Mouse (Mus musculus): ENCODE results near the gene 9430097D07Rik. TPM values are rescaled to one million over a fixed set of nuclear protein-coding genes. Genes with fewer than 3 reads are reported as not detected.

The 9430097D07Rik gene
- polyA plus RNA-seq, 1 experiment from 2014 or later, result 0.48 TPM

DNA sequence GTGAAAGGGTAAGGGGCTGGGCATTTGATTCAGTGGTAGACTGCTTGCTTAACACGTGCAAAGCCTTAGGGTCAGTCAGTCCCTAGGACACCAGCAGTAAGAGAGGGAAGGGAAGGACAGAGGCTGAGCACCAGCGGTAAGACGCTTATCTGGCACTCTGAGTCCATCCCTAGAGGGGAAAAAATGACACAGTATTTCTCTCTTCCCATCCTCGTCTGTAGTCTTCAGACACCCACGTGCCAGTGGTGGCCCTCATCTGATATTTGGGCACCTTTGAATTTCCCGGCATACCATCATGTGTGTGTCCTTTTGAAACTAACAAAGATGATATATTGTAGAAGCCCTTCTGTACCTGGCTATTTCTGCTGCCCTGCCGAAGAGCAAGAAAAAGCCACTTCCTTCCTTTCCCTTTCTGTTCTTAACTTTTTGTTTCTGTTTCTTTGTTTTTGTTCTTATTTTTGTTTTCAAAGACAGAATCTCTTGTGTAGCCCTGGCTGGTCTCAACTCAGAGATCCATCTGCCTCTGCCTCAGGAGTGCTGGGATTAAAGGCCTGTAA is 21.8 kb downstream of the 9430097D07Rik start:
- H3K4me2 ChIP-seq (replicated peaks), result no peak overlapping the region
- H3K36me3 ChIP-seq (replicated peaks; ENCODE audit: control insufficient read depth, insufficient read depth), result no peaks in the 10 kb centered on the region
- no peaks in the 10 kb centered on the region for H3K9me3 ChIP-seq (ENCODE audit: control insufficient read depth, low read length)
- H3K4me1 ChIP-seq (replicated peaks; ENCODE audit: control insufficient read depth, insufficient read depth, low read length), result peaks cover 19% of the 10 kb centered on the region
- H3K4me3 ChIP-seq (replicated peaks; ENCODE audit: low read length), result no peak overlapping the region
- 80% methylated on average over 7 of the region's 7 CpGs for WGBS
- H3K27me3 ChIP-seq (ENCODE audit: control insufficient read depth, insufficient read depth, low read length), result no peaks in the 10 kb centered on the region
- ATAC-seq (ENCODE audit: low FRiP score), result no peak
- DNase-seq (ENCODE audit: low spot score), result no peak
- H3K9ac ChIP-seq, result no peak overlapping the region
- H3K27ac ChIP-seq, result no peak overlapping the region

DNA sequence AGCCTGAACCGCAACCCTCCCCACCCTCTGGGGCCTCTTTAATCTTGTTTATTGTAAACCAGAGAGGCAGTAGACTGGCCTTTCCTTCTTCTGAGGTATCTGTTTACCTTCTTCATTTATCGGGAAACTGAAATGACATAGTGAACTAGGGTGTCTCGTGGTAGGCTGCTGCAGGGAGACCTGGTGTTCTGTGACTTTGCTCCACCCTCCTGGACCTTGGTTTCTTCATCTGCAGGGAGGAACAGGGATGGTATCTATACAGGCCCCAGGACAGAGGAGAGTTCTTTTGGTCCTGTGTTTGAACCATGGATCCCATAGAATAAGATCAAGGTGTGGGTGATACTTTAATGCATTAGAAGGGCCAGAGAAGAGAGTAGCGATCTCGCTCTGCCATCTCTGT is 24.2 kb downstream of the 9430097D07Rik start:
- H3K9ac ChIP-seq, result no peak overlapping the region
- ATAC-seq (ENCODE audit: low FRiP score) (no peak), DNase-seq (ENCODE audit: low spot score) (no peak)
- no peaks in the 10 kb centered on the region for H3K9me3 ChIP-seq (ENCODE audit: control insufficient read depth, low read length)
- H3K4me3 ChIP-seq (replicated peaks; ENCODE audit: low read length), result no peak overlapping the region
- no peak overlapping the region for H3K27ac ChIP-seq
- H3K27me3 ChIP-seq (ENCODE audit: control insufficient read depth, insufficient read depth, low read length), result no peaks in the 10 kb centered on the region
- WGBS, result 86% methylated on average over 5 of the region's 5 CpGs
- H3K36me3 ChIP-seq (replicated peaks; ENCODE audit: control insufficient read depth, insufficient read depth), result no peaks in the 10 kb centered on the region
- peaks cover 10% of the 10 kb centered on the region for H3K4me1 ChIP-seq (replicated peaks; ENCODE audit: control insufficient read depth, insufficient read depth, low read length)
- H3K4me2 ChIP-seq (replicated peaks), result no peak overlapping the region

DNA sequence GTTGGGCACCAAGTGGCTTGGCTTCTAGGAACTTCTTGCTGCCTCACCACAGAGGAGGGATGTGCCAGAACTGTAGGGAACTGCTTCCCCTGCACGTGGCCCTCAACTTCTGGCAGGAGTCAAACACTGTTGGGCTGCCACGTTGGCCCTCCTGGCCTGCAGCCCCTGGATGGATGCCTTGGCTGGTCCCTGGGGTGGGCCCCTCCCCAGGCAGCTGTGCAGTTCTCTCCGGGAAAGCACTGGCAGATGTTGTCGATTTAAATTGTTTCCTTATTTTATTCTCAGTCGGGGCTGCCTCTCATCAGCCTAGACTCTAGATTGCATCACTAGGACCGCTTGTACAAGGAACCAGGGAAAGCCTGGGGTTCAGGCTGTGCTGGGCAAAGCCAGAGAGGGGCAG is 25.7 kb downstream of the 9430097D07Rik start:
- Histone ChIP-seq H3K4me1 (replicated peaks; ENCODE audit: control insufficient read depth, insufficient read depth, low read length) (no peaks in the 10 kb centered on the region; the same call in 1 of the 2 replicates), H3K4me3 (replicated peaks; ENCODE audit: low read length) (no peak overlapping the region), H3K27me3 (ENCODE audit: control insufficient read depth, insufficient read depth, low read length) (no peaks in the 10 kb centered on the region), H3K9ac (no peak overlapping the region), H3K27ac (no peak overlapping the region), H3K36me3 (replicated peaks; ENCODE audit: control insufficient read depth, insufficient read depth) (no peaks in the 10 kb centered on the region), H3K4me2 (replicated peaks) (no peak overlapping the region), H3K9me3 (ENCODE audit: control insufficient read depth, low read length) (no peaks in the 10 kb centered on the region)
- ATAC-seq (ENCODE audit: low FRiP score), result no peak
- no peak for DNase-seq (ENCODE audit: low spot score)
- 74% methylated on average over 6 of the region's 6 CpGs for WGBS

DNA sequence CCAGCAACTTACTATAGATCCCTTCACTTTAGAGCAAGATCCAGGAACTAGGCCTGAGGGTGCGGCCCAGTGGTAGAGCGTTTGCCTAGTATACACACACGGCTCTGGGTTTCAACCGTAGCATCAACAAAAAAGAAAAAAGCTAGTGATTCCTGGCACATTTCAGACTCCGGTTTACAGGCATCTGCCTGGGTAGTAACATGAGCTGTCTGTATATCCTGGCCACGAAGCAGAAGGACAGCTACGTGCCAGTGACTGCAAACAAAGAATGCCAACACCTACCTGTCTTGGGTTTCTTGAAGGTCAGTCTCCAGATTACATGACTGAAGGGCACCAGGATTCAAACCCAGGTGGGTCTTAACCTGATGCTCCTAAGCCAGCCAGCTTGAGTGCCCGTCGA is 26.3 kb downstream of the 9430097D07Rik start:
- H3K4me2 ChIP-seq (replicated peaks), result no peak overlapping the region
- no peak overlapping the region for H3K9ac ChIP-seq
- no peaks in the 10 kb centered on the region for H3K27me3 ChIP-seq (ENCODE audit: control insufficient read depth, insufficient read depth, low read length)
- H3K4me3 ChIP-seq (replicated peaks; ENCODE audit: low read length), result no peak overlapping the region
- no peaks in the 10 kb centered on the region for H3K36me3 ChIP-seq (replicated peaks; ENCODE audit: control insufficient read depth, insufficient read depth)
- H3K9me3 ChIP-seq (ENCODE audit: control insufficient read depth, low read length), result no peaks in the 10 kb centered on the region
- ATAC-seq (ENCODE audit: low FRiP score) (no peak), DNase-seq (ENCODE audit: low spot score) (no peak)
- no peak overlapping the region for H3K27ac ChIP-seq
- no peaks in the 10 kb centered on the region; the same call in 1 of the 2 replicates for H3K4me1 ChIP-seq (replicated peaks; ENCODE audit: control insufficient read depth, insufficient read depth, low read length)
- WGBS, result 95% methylated on average over 9 of the region's 9 CpGs

DNA sequence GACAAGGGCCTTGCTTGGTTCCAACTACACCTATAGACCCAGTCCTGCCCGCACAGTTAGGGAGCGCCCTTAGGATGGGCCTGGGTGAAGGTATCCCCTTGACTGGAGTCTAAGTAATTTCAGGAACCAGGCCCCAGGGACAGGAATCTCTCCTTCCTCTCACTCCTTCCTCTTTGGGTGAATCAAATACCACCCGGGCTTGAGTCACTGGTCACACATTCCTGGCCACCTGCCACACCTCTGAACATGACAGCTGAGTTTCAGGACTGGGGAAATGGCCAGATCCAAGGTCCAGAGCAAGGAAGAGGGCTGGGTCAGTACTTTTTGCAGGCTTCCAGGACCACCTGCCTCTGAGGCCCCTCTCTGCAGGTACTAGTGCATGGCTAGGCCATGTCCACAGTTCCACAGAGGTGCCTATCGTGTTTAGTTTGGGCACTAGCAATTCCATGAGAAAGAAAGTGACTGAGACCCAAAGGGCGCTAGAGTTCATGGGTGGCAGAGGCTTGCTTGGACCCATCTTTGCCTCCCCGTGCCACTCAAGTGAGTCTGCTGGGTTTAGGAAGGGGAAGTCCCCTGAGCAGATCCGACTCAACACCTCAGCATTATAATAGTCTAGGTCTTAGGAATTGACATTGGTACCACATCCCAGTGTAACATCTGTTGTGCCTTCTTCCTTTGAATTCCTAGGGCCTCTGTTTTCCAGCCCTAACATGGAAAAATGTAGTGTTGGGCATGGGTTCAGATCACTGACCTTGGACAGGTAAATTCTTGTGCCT is 27.3 kb downstream of the 9430097D07Rik start:
- no peak for ATAC-seq (ENCODE audit: low FRiP score)
- no peak for DNase-seq (ENCODE audit: low spot score)

DNA sequence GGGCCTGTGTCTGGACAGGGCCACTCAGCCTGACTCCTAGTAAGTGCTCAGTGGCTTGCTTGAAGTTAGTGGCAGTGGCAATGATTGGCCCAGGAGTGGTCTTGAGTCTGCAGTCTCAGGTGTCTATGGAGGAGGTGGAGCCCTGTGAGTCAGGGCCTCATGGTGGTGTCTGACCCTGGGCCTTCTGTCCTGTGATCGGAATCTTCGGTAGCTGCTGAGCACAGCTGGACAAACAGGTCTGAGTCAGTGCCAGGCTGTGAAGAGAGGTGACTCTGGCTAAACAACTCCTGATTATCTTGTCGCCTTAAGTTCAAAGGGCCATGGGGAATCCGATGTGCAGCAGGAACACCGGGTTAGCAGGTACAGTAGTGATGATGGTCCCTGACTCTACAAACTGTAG is 28.1 kb downstream of the 9430097D07Rik start:
- H3K9ac ChIP-seq, result no peak overlapping the region
- no peak for DNase-seq (ENCODE audit: low spot score)
- no peaks in the 10 kb centered on the region for H3K9me3 ChIP-seq (ENCODE audit: control insufficient read depth, low read length)
- no peak overlapping the region for H3K4me2 ChIP-seq (replicated peaks)
- no peaks in the 10 kb centered on the region; the same call in 1 of the 2 replicates for H3K36me3 ChIP-seq (replicated peaks; ENCODE audit: control insufficient read depth, insufficient read depth)
- no peaks in the 10 kb centered on the region for H3K27me3 ChIP-seq (ENCODE audit: control insufficient read depth, insufficient read depth, low read length)
- H3K4me3 ChIP-seq (replicated peaks; ENCODE audit: low read length), result no peak overlapping the region
- ATAC-seq (ENCODE audit: low FRiP score), result no peak
- WGBS, result 90% methylated on average over 5 of the region's 5 CpGs
- no peak overlapping the region for H3K27ac ChIP-seq
- H3K4me1 ChIP-seq (replicated peaks; ENCODE audit: control insufficient read depth, insufficient read depth, low read length), result no peaks in the 10 kb centered on the region; the same call in 1 of the 2 replicates

More for the DNA sequence above, 27.3 kb downstream of the 9430097D07Rik start:
- Histone ChIP-seq H3K4me3 (replicated peaks; ENCODE audit: low read length) (no peak overlapping the region), H3K36me3 (replicated peaks; ENCODE audit: control insufficient read depth, insufficient read depth) (no peaks in the 10 kb centered on the region; the same call in 1 of the 2 replicates), H3K9ac (no peak overlapping the region), H3K4me1 (replicated peaks; ENCODE audit: control insufficient read depth, insufficient read depth, low read length) (no peaks in the 10 kb centered on the region; the same call in 1 of the 2 replicates), H3K9me3 (ENCODE audit: control insufficient read depth, low read length) (no peaks in the 10 kb centered on the region), H3K4me2 (replicated peaks) (no peak overlapping the region), H3K27me3 (ENCODE audit: control insufficient read depth, insufficient read depth, low read length) (no peaks in the 10 kb centered on the region), H3K27ac (no peak overlapping the region)
- 92% methylated on average over 7 of the region's 7 CpGs for WGBS

GRCm38 (mm10) chr2:32546951-32547350 is 28.5 kb downstream of the 9430097D07Rik start:
- Histone ChIP-seq H3K4me3 (replicated peaks; ENCODE audit: low read length) (no peak overlapping the region), H3K9me3 (ENCODE audit: control insufficient read depth, low read length) (no peaks in the 10 kb centered on the region), H3K27ac (no peak overlapping the region), H3K4me1 (replicated peaks; ENCODE audit: control insufficient read depth, insufficient read depth, low read length) (no peaks in the 10 kb centered on the region; the same call in 1 of the 2 replicates), H3K4me2 (replicated peaks) (no peak overlapping the region), H3K9ac (no peak overlapping the region), H3K27me3 (ENCODE audit: control insufficient read depth, insufficient read depth, low read length) (no peaks in the 10 kb centered on the region), H3K36me3 (replicated peaks; ENCODE audit: control insufficient read depth, insufficient read depth) (no peaks in the 10 kb centered on the region; the same call in 1 of the 2 replicates)
- DNase-seq (ENCODE audit: low spot score) (no peak), ATAC-seq (ENCODE audit: low FRiP score) (no peak)
- 91% methylated on average over 1 of the region's 1 CpGs for WGBS

DNA sequence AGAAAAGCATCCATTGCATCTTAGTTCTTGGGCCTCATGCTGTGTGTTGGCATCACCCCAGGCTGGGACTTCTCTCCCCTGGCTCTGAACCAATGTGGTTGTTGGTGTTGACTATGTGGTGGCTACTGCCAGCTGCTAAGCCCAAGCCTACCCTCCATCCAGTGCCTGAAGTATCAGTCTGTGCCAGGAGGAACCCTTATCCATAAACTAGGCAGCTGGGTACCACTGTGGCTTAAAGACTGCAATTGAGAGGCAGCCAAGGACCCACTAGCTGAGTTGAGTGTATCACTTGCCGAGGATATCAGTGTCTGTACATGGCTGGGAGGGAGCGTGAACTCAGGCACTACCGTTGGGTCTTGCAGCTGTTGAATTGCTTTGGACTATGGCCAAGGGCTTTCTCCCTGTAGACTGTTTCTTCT is 32.4 kb downstream of the 9430097D07Rik start:
- DNase-seq (ENCODE audit: low spot score) (no peak), ATAC-seq (ENCODE audit: low FRiP score) (no peak)
- Histone ChIP-seq H3K4me3 (replicated peaks; ENCODE audit: low read length) (no peak overlapping the region), H3K4me2 (replicated peaks) (no peak overlapping the region), H3K27ac (no peak overlapping the region), H3K4me1 (replicated peaks; ENCODE audit: control insufficient read depth, insufficient read depth, low read length) (peaks cover 26% of the 10 kb centered on the region), H3K27me3 (ENCODE audit: control insufficient read depth, insufficient read depth, low read length) (no peaks in the 10 kb centered on the region), H3K9ac (no peak overlapping the region), H3K36me3 (replicated peaks; ENCODE audit: control insufficient read depth, insufficient read depth) (no peaks in the 10 kb centered on the region; the same call in 1 of the 2 replicates), H3K9me3 (ENCODE audit: control insufficient read depth, low read length) (no peaks in the 10 kb centered on the region)
- WGBS, result 69% methylated on average over 3 of the region's 3 CpGs

GRCm38 (mm10) chr2:32541986-32542573 is 33.4 kb downstream of the 9430097D07Rik start:
- Histone ChIP-seq H3K36me3 (replicated peaks; ENCODE audit: control insufficient read depth, insufficient read depth) (no peaks in the 10 kb centered on the region; the same call in 1 of the 2 replicates), H3K9ac (no peak overlapping the region), H3K27ac (no peak overlapping the region), H3K4me2 (replicated peaks) (no peak overlapping the region), H3K9me3 (ENCODE audit: control insufficient read depth, low read length) (no peaks in the 10 kb centered on the region), H3K4me1 (replicated peaks; ENCODE audit: control insufficient read depth, insufficient read depth, low read length) (peaks cover 36% of the 10 kb centered on the region), H3K27me3 (ENCODE audit: control insufficient read depth, insufficient read depth, low read length) (no peaks in the 10 kb centered on the region), H3K4me3 (replicated peaks; ENCODE audit: low read length) (no peak overlapping the region)
- DNase-seq (ENCODE audit: low spot score), result no peak
- 92% methylated on average over 4 of the region's 4 CpGs for WGBS
- ATAC-seq (ENCODE audit: low FRiP score), result no peak

Measured in hindbrain, embryonic 14.5 days (tissue).